Mouse (Mus musculus) myocyte (in vitro differentiated cells): ENCODE data around the gene Cdhr2.

ENCODE experiments used
- E2F4 ChIP-seq: IDR thresholded peaks from one replicate; pipeline ENCODE4 v1.6.1; 2011; ENCODE audit warnings: mild to moderate bottlenecking, control low read depth, moderate library complexity; ENCODE audit not compliant: insufficient read depth
- MAX ChIP-seq: IDR thresholded peaks from one replicate; pipeline ENCODE4 v1.6.1; 2011; ENCODE audit warnings: low read depth, mild to moderate bottlenecking, control low read depth
- MYOD1 ChIP-seq, 3 experiments: IDR thresholded peaks; one replicate each; pipeline ENCODE4 v1.6.1; 2011; ENCODE audit warnings: control low read depth in 2 of 3, low read depth in 2 of 3, mild to moderate bottlenecking in 2 of 3, moderate library complexity in 1 of 3; ENCODE audit not compliant: insufficient read length in 2 of 3, control insufficient read depth in 1 of 3
- MYOG ChIP-seq, 3 experiments: IDR thresholded peaks; one replicate each; pipeline ENCODE4 v1.6.1; 2011; ENCODE audit warnings: control low read depth in 2 of 3, low read depth in 2 of 3, mild to moderate bottlenecking in 2 of 3; ENCODE audit not compliant: insufficient read length in 2 of 3, control insufficient read depth in 1 of 3, insufficient read depth in 1 of 3
- POLR2A ChIP-seq: IDR thresholded peaks from one replicate; pipeline ENCODE4 v1.6.1; 2011; ENCODE audit warnings: low read depth, mild to moderate bottlenecking, control low read depth, moderate library complexity; ENCODE audit not compliant: insufficient read length
- POLR2AphosphoS2 ChIP-seq: IDR thresholded peaks from one replicate; pipeline ENCODE4 v1.6.1; 2011; ENCODE audit warnings: low read depth, control low read depth; ENCODE audit not compliant: insufficient read length
- REST ChIP-seq: IDR thresholded peaks from one replicate; pipeline ENCODE4 v1.6.1; 2011; ENCODE audit warnings: mild to moderate bottlenecking, control low read depth, moderate library complexity; ENCODE audit not compliant: insufficient read depth, insufficient read length
- USF1 ChIP-seq: IDR thresholded peaks from one replicate; pipeline ENCODE4 v1.6.1; 2011; ENCODE audit warnings: low read depth, mild to moderate bottlenecking, control low read depth, moderate library complexity

DNA sequence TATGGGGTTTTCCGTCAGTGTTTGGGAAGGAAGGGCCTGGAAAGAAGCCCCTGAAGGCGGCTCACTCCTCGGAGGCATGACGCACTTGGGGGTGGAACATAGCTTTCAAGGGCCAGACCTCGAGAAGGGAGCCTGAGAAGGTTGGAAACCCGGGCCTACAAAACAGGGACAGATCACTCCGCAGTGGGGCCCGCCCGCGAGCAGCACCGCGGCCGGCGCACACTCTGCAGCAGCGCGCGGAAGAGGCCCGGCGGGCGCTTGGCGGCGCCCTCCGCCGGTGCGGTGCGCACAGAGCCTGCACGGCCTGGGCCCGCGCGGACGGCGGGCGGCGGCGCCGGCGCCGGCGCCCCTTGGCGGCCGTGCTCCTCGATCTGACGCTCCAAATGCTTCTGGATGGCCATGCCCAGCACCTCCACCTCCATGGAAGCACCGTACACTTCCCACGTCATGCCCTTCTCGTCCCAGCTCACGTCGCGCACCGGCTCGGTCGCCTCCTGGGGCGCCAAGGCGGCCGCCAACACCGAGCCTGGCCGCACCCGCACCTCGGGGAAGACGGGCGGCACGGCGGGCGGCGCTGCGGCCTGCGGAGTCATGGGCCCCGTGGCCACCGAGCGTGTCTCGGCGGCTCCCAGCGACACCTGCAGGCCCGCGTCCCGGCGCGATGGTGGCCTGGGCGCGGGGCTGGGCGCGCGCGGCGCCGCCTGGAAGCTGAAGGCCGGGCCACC, 36.4 kb downstream of the Cdhr2 start:
- TF ChIP-seq POLR2AphosphoS2 (no peak), POLR2A (no peak), MYOG (IDR thresholded peaks at IDR 0.05; ENCODE audit: control insufficient read depth in 1 of 3, insufficient read depth in 1 of 3, insufficient read length in 2 of 3, low read depth in 2 of 3) (no peak), USF1 (no peak), E2F4 (no peak), MYOD1 (IDR thresholded peaks at IDR 0.05; ENCODE audit: control insufficient read depth in 1 of 3, insufficient read length in 2 of 3, low read depth in 2 of 3) (no peak), REST (no peak), MAX (no peak)
